Mouse (Mus musculus) MEL (cell line): ENCODE data around the gene Ambp. TPM values are rescaled to one million over a fixed set of nuclear protein-coding genes. Genes with fewer than 3 reads are reported as not detected.

Experiments used
- DNase-seq: peaks from one replicate; pipeline ENCODE4 v3.0.0; 2011; ENCODE audit warnings: low read depth, low spot score
- H3K27ac ChIP-seq: 2 replicates; pipeline ENCODE4 v1.5.1; 2012; ENCODE audit warnings: low read depth, mild to moderate bottlenecking, control low read depth, low read length, moderate library complexity; ENCODE audit not compliant: control insufficient read depth
- H3K27me3 ChIP-seq, 2 experiments: fragments of 150-350 bp in 1 of 2; sonication (generic) in 1 of 2; 2 replicates each; pipeline ENCODE4 v1.6.1; 2012; ENCODE audit warnings: low read length in 2 of 2, mild to moderate bottlenecking in 2 of 2, improper control_type of control experiment in 1 of 2, moderate library complexity in 1 of 2; ENCODE audit not compliant: insufficient read depth in 2 of 2, control insufficient read depth in 1 of 2
- H3K36me3 ChIP-seq, 2 experiments: 2 replicates each; pipeline ENCODE4 v1.6.1; 2012 to 2014; ENCODE audit warnings: low read length in 2 of 2, improper control_type of control experiment in 1 of 2, inconsistent platforms in 1 of 2, mild to moderate bottlenecking in 1 of 2; ENCODE audit not compliant: insufficient read depth in 2 of 2, control insufficient read depth in 1 of 2
- H3K4me1 ChIP-seq, 2 experiments: fragments of 150-350 bp in 1 of 2; sonication (generic) in 1 of 2; 2 replicates each; pipeline ENCODE4 v1.6.1; 2012; ENCODE audit warnings: low read length in 2 of 2, improper control_type of control experiment in 1 of 2, mild to moderate bottlenecking in 1 of 2; ENCODE audit not compliant: insufficient read depth in 2 of 2, control insufficient read depth in 1 of 2
- H3K4me3 ChIP-seq, 2 experiments: fragments of 150-350 bp in 1 of 2; sonication (generic) in 1 of 2; 2 replicates each; pipeline ENCODE4 v1.5.1; 2012; ENCODE audit warnings: low read depth in 2 of 2, low read length in 2 of 2, mild to moderate bottlenecking in 2 of 2, moderate library complexity in 2 of 2, control low read depth in 1 of 2, improper control_type of control experiment in 1 of 2; ENCODE audit not compliant: control insufficient read depth in 1 of 2, insufficient read depth in 1 of 2
- H3K79me2 ChIP-seq: 2 replicates; pipeline ENCODE4 v1.6.1; 2012; ENCODE audit warnings: mild to moderate bottlenecking, low read length, moderate library complexity; ENCODE audit not compliant: control insufficient read depth, poor library complexity, insufficient read depth
- H3K9ac ChIP-seq: 2 replicates; pipeline ENCODE4 v1.6.1; 2012; ENCODE audit warnings: low read depth, mild to moderate bottlenecking, control low read depth, low read length, moderate library complexity; ENCODE audit not compliant: control insufficient read depth, poor library complexity, severe bottlenecking
- H3K9me3 ChIP-seq: fragments of 150-350 bp; sonication (generic); replicated peaks from 2 replicates; pipeline ENCODE4 v1.6.1; 2012; ENCODE audit warnings: mild to moderate bottlenecking, low read length, improper control_type of control experiment, moderate library complexity; ENCODE audit not compliant: insufficient read depth
- BHLHE40 ChIP-seq: IDR thresholded peaks from 2 replicates; pipeline ENCODE4 v1.6.1; 2012; ENCODE audit warnings: low read depth, mild to moderate bottlenecking, inconsistent platforms, low read length, improper control_type of control experiment, borderline replicate concordance
- CHD1 ChIP-seq: IDR thresholded peaks from 2 replicates; pipeline ENCODE4 v1.6.1; 2012; ENCODE audit warnings: low read depth, mild to moderate bottlenecking, inconsistent platforms, low read length, improper control_type of control experiment
- CHD2 ChIP-seq: IDR thresholded peaks from 2 replicates; pipeline ENCODE4 v1.6.1; 2011; ENCODE audit warnings: low read length, improper control_type of control experiment
- E2F4 ChIP-seq: IDR thresholded peaks from 2 replicates; pipeline ENCODE4 v1.6.1; 2011; ENCODE audit warnings: low read depth, low read length, improper control_type of control experiment, borderline replicate concordance
- ELF1 ChIP-seq: IDR thresholded peaks from 2 replicates; pipeline ENCODE4 v1.6.1; 2014; ENCODE audit warnings: low read depth, mild to moderate bottlenecking, inconsistent platforms, low read length, improper control_type of control experiment, moderate library complexity
- EP300 ChIP-seq, 2 experiments: IDR thresholded peaks; 2 replicates each; pipeline ENCODE4 v1.6.1; 2011; ENCODE audit warnings: improper control_type of control experiment in 2 of 2, low read length in 2 of 2, low read depth in 1 of 2, mild to moderate bottlenecking in 1 of 2
- GATA1 ChIP-seq: IDR thresholded peaks from 2 replicates; pipeline ENCODE4 v1.6.1; 2011; ENCODE audit warnings: low read depth, low read length, improper control_type of control experiment
- JUND ChIP-seq: IDR thresholded peaks from 2 replicates; pipeline ENCODE4 v1.6.1; 2011; ENCODE audit warnings: low read depth, mild to moderate bottlenecking, improper control_type of control experiment, low read length
- KAT2A ChIP-seq: conservative IDR thresholded peaks from 2 replicates; pipeline ENCODE4 v1.6.1; 2012; ENCODE audit warnings: low read depth, low read length, improper control_type of control experiment, inconsistent platforms
- MAFK ChIP-seq: IDR thresholded peaks from 2 replicates; pipeline ENCODE4 v1.6.1; 2011; ENCODE audit warnings: low read depth, mild to moderate bottlenecking, low read length, improper control_type of control experiment, borderline replicate concordance
- MEF2A ChIP-seq: IDR thresholded peaks from 2 replicates; pipeline ENCODE4 v1.6.1; 2014; ENCODE audit warnings: low read depth, mild to moderate bottlenecking, inconsistent platforms, low read length, improper control_type of control experiment; ENCODE audit not compliant: poor library complexity, insufficient replicate concordance, severe bottlenecking; ENCODE audit errors: extremely low read depth
- MXI1 ChIP-seq: IDR thresholded peaks from 2 replicates; pipeline ENCODE4 v1.6.1; 2011; ENCODE audit warnings: mild to moderate bottlenecking, low read depth, low read length, improper control_type of control experiment
- MYB ChIP-seq: IDR thresholded peaks from 2 replicates; pipeline ENCODE4 v1.6.1; 2011; ENCODE audit warnings: mild to moderate bottlenecking, low read depth, low read length, improper control_type of control experiment
- NRF1 ChIP-seq: IDR thresholded peaks from 2 replicates; pipeline ENCODE4 v1.6.1; 2014; ENCODE audit warnings: low read depth, mild to moderate bottlenecking, inconsistent platforms, low read length, improper control_type of control experiment, moderate library complexity; ENCODE audit not compliant: poor library complexity, insufficient read depth, severe bottlenecking
- POLR2AphosphoS5 ChIP-seq: IDR thresholded peaks from 2 replicates; pipeline ENCODE4 v1.6.1; 2012; ENCODE audit warnings: low read depth, borderline replicate concordance, mild to moderate bottlenecking, inconsistent platforms, low read length, moderate library complexity, mixed read lengths
- RAD21 ChIP-seq: IDR thresholded peaks from 2 replicates; pipeline ENCODE4 v1.6.1; 2011; ENCODE audit warnings: mild to moderate bottlenecking, low read depth, low read length, improper control_type of control experiment
- SIN3A ChIP-seq: IDR thresholded peaks from 2 replicates; pipeline ENCODE4 v1.6.1; 2012; ENCODE audit warnings: low read length, improper control_type of control experiment, inconsistent platforms
- TAL1 ChIP-seq: IDR thresholded peaks from 2 replicates; pipeline ENCODE4 v1.6.1; 2012; ENCODE audit warnings: mild to moderate bottlenecking, inconsistent platforms, low read length, moderate library complexity, mixed read lengths
- TBP ChIP-seq: IDR thresholded peaks from 2 replicates; pipeline ENCODE4 v1.8.0; 2011; ENCODE audit warnings: low read depth, low read length, improper control_type of control experiment
- UBTF ChIP-seq: IDR thresholded peaks from 2 replicates; pipeline ENCODE4 v1.6.1; 2012; ENCODE audit warnings: low read depth, mild to moderate bottlenecking, inconsistent platforms, low read length, improper control_type of control experiment, moderate library complexity, borderline replicate concordance; ENCODE audit not compliant: insufficient read depth
- ZC3H11A ChIP-seq: IDR thresholded peaks from 2 replicates; pipeline ENCODE4 v1.6.1; 2012; ENCODE audit warnings: low read depth, mild to moderate bottlenecking, inconsistent platforms, low read length, improper control_type of control experiment
- ZNF384 ChIP-seq: IDR thresholded peaks from 2 replicates; pipeline ENCODE4 v1.6.1; 2012; ENCODE audit warnings: low read depth, mild to moderate bottlenecking, inconsistent platforms, low read length, improper control_type of control experiment
- polyA plus RNA-seq, 2 experiments: library from polyadenylated mRNA; stranded (reverse) in 1 of 2; unstranded in 1 of 2; fragments of >175 nt in 1 of 2; fragments of >200 nt in 1 of 2; gene quantifications; 2 replicates each; pipeline versions ENCODE4 v1.2.1 to v1.2.4; 2012; ENCODE audit warnings: low replicate concordance in 2 of 2, low read depth in 1 of 2; ENCODE audit not compliant: insufficient read length in 2 of 2, insufficient read depth in 1 of 2, missing spikeins in 1 of 2
- total RNA-seq: library from RNA; depleted of rRNA; stranded (reverse); fragments of 300-350 nt; gene quantifications from 2 replicates; pipeline ENCODE4 v1.2.3, GENCODE M21; 2012; rRNA removed

Gene Ambp
- not detected in 2 replicates for total RNA-seq
- not detected for polyA plus RNA-seq

DNA sequence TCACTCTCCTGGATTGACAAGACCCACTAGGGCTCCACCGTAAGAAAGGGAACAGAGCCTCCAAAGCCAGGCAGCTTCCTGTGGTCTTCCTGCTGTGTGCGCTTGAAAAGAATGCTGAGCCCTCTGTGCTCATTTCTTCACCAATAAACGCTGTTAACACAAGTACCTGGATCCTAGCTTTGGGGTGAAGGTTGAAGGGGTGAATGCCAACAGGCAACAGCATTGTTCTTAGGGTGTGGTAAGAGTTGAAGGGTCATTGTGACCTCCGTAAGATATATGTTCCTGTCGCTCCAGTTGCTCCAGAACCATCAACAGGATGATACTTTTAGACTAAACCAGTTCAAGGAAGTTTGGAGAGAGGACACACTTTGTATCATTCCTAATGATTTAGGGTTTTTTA is at the start of gene Ambp:
Gene Ambp, minus strand, starts transcription at position 101 of the 400 bp plus-strand sequence.
- H3K27ac ChIP-seq: no peak within 1 kb of the TSS
- H3K79me2 ChIP-seq: no peaks in the 10 kb centered on the region
- no peak within 1 kb of the TSS for H3K9ac ChIP-seq
- no peaks in the 10 kb centered on the region for H3K4me1 ChIP-seq
- TF ChIP-seq UBTF (no peak), TBP (no peak), NRF1 (no peak), POLR2AphosphoS5 (no peak), MYB (no peak), TAL1 (no peak), EP300 (IDR thresholded peaks at IDR 0.05; ENCODE audit: low read depth in 1 of 2, low read length in 2 of 2) (no peak), CHD2 (no peak), JUND (no peak), GATA1 (no peak), SIN3A (no peak), CHD1 (no peak), E2F4 (no peak), BHLHE40 (no peak), MXI1 (no peak), ELF1 (no peak), MEF2A (no peak), MAFK (no peak)
- no peaks in the 10 kb centered on the region for H3K27me3 ChIP-seq
- no peak within 1 kb of the TSS for H3K4me3 ChIP-seq
- H3K9me3 ChIP-seq: no peaks in the 10 kb centered on the region
- no peak for DNase-seq
- H3K36me3 ChIP-seq: no peaks in the 10 kb centered on the region

DNA sequence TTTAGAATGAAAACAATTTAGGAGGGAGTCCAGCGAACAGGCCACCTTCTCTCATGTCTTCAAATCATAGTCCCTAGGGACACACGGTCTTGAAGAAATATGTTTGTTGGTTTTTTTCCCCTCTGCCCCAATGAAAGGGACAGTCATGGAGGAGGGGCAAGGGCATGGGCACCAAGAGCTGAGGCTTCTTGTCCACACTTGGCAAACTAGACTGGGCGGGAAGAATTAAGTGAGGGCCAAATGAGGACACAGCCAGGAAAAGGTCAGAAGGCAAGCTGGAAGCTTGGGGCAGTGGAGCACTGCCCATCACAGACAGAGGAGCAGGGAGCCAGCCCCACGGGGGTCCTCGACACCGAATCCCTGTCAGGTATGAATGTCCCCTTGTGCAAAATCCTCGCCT is 49.3 kb upstream of the Ambp start:
- Histone ChIP-seq H3K4me1 (no peaks in the 10 kb centered on the region), H3K9me3 (no peaks in the 10 kb centered on the region), H3K9ac (no peak overlapping the region), H3K27ac (no peak overlapping the region), H3K27me3 (no peaks in the 10 kb centered on the region), H3K36me3 (no peaks in the 10 kb centered on the region), H3K79me2 (no peaks in the 10 kb centered on the region), H3K4me3 (no peak overlapping the region)
- DNase-seq: no peak
- TF ChIP-seq ZNF384 (no peak), RAD21 (no peak), KAT2A (no peak), CHD2 (no peak), ZC3H11A (no peak), ELF1 (no peak)
